Mouse (Mus musculus) right cerebral cortex, adult 18-20 months (tissue): ENCODE data around the gene Serpina12.

Experiments used
- DNase-seq: peaks from one replicate; pipeline ENCODE4 v3.0.0; 2022; ENCODE audit warnings: mixed read lengths

The Serpina12 gene

GRCm38 (mm10) chr12:104002569-104003237 lies 41.5 kb downstream of the Serpina12 start:
- no peak for DNase-seq

- no peak for DNase-seq
These were observed 43.6 kb downstream of the Serpina12 start for GRCm38 (mm10) chr12:104000594-104000993.

GRCm38 (mm10) chr12:103999611-104000010 lies 44.6 kb downstream of the Serpina12 start:
- DNase-seq = peak; percentile 40

GRCm38 (mm10) chr12:103996513-103996912 lies 47.7 kb downstream of the Serpina12 start:
- no peak for DNase-seq

DNA sequence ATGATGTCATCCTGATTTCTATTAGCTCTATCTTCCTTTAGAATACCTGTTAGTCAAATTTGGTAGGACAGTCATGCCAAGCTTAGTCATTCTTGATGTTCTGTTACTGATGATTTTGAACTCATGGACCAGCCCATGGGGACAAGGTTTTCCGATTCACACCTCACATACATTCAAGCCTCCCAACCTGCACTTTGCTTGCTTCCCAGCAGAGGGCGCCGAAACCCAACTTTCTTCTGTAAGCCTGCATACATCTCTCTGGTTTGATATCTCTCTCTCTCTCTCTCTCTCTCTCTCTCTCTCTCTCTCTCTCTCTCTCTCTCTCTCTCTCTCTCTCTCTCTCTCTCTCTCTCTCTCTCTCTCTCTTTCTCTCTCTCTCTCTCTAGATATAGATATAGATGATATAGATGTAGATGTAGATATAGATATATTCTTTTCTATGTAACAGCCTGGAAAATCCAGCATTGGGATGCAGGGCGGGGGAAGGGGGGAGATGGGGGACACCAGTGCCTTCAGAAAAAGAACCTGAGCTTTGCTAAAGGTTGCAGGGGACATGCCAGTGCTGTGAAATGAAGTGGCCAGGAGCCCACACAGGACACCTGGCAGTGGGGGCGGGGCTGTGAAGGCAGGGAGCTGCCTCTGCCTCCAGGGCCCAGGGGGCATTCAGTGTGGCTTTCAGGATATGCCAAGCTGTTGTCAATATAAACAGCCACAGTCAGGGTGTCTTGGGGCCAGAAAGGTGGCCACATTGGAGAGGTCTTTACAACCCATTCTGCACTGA lies 48.8 kb downstream of the Serpina12 start:
- peak; percentile 82 for DNase-seq

- DNase-seq = peak; percentile 65
These were observed 51.3 kb downstream of the Serpina12 start for GRCm38 (mm10) chr12:103992945-103993344.

- DNase-seq = no peak
These were observed 54.4 kb downstream of the Serpina12 start, which contains the start of gene Serpina11 for GRCm38 (mm10) chr12:103989857-103990256. Serpina11 (minus strand) TSS chr12:103989957.

DNA sequence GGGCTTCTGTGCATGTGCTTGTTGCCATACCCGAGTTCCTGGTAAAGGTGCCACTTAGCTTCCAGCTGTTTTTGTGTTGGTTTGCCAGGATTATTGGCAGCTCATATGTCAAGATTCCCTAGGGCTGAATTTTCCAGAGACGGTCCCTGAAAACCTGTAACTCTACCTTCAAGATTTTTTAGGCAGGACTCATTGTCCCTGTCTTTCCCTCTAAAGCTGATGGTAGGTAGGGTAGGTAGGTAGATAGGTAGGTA lies 54.8 kb downstream of the Serpina12 start:
- DNase-seq = no peak

DNA sequence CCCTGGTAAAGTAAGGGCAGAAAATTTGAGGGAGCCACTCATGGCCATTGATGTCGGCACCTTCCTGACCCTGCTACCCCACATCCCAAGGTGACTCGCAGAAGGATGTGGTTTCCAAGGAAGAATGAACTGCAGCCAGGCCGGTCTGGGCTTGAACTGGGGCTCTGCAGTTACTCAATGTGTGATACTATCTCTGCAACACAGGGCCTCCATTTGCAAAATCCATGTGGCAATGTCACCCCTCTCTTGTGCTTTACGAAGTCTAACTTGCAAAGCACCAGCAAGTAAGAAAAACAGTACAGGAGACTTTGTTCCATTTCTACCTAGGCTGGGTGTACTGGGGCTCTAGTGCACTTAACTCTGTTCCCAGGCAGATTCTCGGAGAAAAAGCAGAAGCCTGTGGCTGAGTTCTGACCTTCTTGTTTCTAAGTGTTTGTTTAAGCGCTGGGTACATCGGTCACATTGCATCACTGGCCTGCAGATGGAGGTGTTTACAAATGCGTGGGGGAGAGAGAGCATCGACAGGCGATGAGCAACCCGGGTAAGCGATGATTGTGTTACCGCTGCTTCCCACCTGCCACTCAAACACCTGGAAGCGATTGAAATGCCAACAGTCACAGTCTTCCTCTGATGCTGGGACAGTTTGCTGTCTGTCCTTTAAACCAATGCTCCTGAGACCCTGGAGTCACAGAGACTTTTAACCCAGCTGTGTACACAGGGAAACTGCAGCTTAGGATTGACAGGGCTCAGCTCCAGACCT lies 55.3 kb downstream of the Serpina12 start:
- no peak for DNase-seq

DNA sequence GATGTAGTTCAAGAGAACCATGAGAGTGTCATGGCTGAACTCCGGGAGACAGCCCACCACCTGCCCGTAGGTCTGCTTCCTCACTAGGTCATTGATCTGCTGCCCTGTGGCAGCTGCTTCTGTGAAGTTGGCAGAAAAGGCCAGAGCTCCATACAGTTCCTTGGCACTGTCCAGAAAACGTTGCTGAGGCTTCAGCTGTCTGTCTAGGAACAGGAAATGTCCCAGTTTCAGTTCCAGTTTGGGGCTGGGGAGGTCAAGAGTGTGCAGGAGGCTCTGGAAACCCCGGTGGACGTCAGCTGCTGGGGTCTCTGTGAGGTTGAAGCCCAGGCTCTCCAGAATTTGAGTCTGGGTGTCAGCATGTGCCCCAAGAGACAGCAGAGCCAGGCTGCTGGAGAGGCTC lies 58.4 kb downstream of the Serpina12 start:
- no peak for DNase-seq

DNA sequence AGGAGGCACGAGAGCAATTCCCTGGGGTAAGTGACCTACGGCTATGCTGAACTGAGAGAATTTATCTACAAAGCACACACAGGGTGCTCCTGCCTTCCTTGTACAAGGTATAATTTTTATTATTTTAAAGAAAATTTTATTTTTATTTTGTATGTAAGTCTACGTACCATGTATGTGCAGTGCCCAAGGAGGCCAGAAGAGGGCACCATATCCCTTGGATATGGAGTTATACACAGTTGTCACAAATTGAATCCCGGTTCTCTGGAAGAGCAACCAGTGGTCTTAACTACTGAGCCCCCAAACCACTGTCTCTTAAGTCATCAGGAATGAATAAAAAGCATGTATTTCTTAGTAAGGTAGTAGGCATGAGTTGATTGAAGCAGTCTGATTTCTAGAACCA lies 59.3 kb downstream of the Serpina12 start:
- DNase-seq = peak; percentile 49

GRCm38 (mm10) chr12:103981646-103982360 lies 62.4 kb downstream of the Serpina12 start:
- no peak for DNase-seq
